Mouse (Mus musculus) central nervous system, embryonic 18 days (tissue): ENCODE data around the gene Rwdd4a. TPM values are rescaled to one million over a fixed set of nuclear protein-coding genes. Genes with fewer than 3 reads are reported as not detected.

Experiments used
- polyA plus RNA-seq: library from polyadenylated mRNA; depleted of rRNA; stranded (reverse); fragments of >200 nt; gene quantifications from 2 replicates; pipeline ENCODE4 v1.2.3, GENCODE M21; 2012; rRNA removed

Rwdd4a gene
- polyA plus RNA-seq, result 22.6 and 23.7 TPM in 2 replicates

DNA sequence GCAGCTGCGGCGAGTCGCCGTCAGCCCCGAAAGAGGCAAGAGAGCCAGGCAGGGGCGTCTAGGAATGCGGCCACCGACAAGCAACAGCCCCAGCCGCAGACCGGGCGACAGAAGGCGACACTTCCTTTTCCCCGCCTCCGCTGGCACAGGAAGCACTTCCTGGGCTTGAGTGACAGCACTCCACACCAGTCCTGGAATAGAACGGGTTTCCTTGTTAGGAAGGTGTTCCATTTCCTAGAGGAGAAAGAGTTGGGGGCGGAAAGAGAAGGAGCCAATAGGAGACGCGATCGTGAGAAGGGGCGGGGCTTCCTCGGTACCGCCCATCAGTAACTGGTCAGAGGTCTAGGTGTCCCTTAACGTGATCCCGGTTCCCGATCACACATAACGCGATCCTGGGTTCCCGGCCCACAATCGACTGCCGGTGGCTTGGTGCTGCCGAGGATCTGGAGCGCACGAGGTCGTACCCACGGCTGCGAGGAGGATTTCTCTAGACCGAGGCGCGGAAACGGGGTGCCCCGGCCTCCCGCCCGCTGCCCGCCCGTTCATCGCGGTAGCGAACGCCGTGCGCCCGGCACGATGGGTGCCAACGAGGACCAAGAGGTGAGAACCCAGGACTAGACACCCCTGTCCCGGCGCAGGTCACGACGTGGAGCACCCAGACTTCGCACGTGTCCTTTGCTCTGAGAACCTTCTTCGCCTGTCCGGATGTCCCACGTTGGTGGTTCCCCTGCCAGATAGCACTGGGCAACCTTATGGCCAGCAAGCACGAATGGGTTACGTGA is at the start of gene Rwdd4a, which contains the start of gene Trappc11:
Rwdd4a (plus strand) TSS at position 321 of the 782 bp plus-strand sequence.
Trappc11 (minus strand) TSS at position 127 of the 782 bp plus-strand sequence.

Other genes with a start within 250 kb of the Rwdd4a start
- gene Stox2, start 87.3 kb upstream of the Rwdd4a start, polyA plus RNA-seq, result 25.5 and 27.8 TPM in 2 replicates
- 45.3 and 47.7 TPM in 2 replicates for gene Trappc11, start 194 bp upstream of the Rwdd4a start, polyA plus RNA-seq
- 16.7 and 16.9 TPM in 2 replicates for gene Ing2, start 141.9 kb downstream of the Rwdd4a start, polyA plus RNA-seq
- 17.7 and 18.1 TPM in 2 replicates for gene Cdkn2aip, start 180.3 kb downstream of the Rwdd4a start, polyA plus RNA-seq